Mouse (Mus musculus): ENCODE data around the gene Slc22a12. TPM values are rescaled to one million over a fixed set of nuclear protein-coding genes. Genes with fewer than 3 reads are reported as not detected.

Gene Slc22a12
- polyA plus RNA-seq, 1 experiment = not detected

- no peak for TF ChIP-seq MYOD1 (IDR thresholded peaks at IDR 0.05; ENCODE audit: control insufficient read depth, insufficient read length, low read depth)
- no peak for TF ChIP-seq FOSL1 (IDR thresholded peaks at IDR 0.05; ENCODE audit: insufficient read depth, low read length, poor library complexity, severe bottlenecking)
- TF ChIP-seq MYOG (IDR thresholded peaks at IDR 0.05; ENCODE audit: control insufficient read depth, extremely low read depth, insufficient read length) = no peak
- no peak for TF ChIP-seq CTCF (IDR thresholded peaks at IDR 0.05; ENCODE audit: control insufficient read depth, insufficient read depth, insufficient read length)
- peaks cover 68% of the 10 kb centered on the region for H3K27me3 ChIP-seq (ENCODE audit: control insufficient read depth, insufficient read depth, insufficient read length)
- H3K4me3 ChIP-seq (ENCODE audit: insufficient read depth, poor library complexity, severe bottlenecking) = no peak overlapping the region
- no peaks in the 10 kb centered on the region for H3K79me2 ChIP-seq (ENCODE audit: control insufficient read depth, insufficient read depth)
- no peak overlapping the region for H3ac ChIP-seq (ENCODE audit: control insufficient read depth, insufficient read length, low read depth)
- no peaks in the 10 kb centered on the region for H3K36me3 ChIP-seq (ENCODE audit: control insufficient read depth, insufficient read depth)
- H3K79me3 ChIP-seq (ENCODE audit: low read depth) = no peaks in the 10 kb centered on the region
Observed at GRCm38 (mm10) chr19:6500636-6501025, 42.2 kb downstream of the Slc22a12 start.

DNA sequence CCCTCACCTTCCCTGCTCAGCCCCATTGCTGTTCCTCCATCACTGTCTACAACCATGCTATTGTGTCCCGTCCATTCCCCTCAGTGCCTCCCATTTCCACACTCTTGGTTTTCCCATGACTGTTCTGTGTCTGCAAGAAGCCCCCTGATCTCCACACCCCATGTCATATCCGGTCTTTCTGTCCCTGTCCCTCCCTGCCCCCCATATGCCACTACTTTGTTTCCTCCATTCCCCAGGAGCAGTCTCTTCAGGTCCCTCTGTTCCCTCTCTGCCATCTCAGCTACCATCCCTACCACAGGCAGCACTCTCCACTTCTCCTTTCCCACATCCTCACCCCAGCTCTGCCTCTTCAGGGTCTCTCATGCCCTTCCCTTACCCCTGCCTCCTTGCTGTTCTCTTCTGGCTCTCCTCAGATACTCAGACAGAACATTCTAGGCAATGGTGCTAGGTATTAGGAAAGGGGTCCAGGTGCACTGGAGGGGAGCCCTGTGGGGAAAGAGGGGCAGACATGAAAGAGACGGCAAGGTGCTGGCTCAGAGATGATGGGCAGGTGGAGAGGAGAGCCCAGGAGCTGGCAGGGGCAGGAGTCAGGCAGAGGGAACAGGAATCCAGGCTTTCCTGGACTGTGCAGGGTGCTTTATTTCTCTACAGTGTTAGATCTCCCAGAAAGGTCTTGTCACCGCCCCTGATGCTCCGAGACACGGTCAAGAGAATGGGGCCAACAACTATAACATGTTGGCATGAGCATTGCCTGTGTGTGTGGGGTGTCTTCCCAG, 42.8 kb downstream of the Slc22a12 start:
- Histone ChIP-seq H3ac (ENCODE audit: control insufficient read depth, insufficient read length, low read depth) (no peak overlapping the region), H3K79me2 (ENCODE audit: control insufficient read depth, insufficient read depth) (no peaks in the 10 kb centered on the region), H3K27me3 (ENCODE audit: control insufficient read depth, insufficient read depth, insufficient read length) (peaks cover 72% of the 10 kb centered on the region), H3K4me3 (ENCODE audit: insufficient read depth, poor library complexity, severe bottlenecking) (no peak overlapping the region), H3K36me3 (ENCODE audit: control insufficient read depth, insufficient read depth) (no peaks in the 10 kb centered on the region), H3K79me3 (ENCODE audit: low read depth) (no peaks in the 10 kb centered on the region)
- no peak for TF ChIP-seq CTCF (IDR thresholded peaks at IDR 0.05; ENCODE audit: control insufficient read depth, insufficient read depth, insufficient read length)

DNA sequence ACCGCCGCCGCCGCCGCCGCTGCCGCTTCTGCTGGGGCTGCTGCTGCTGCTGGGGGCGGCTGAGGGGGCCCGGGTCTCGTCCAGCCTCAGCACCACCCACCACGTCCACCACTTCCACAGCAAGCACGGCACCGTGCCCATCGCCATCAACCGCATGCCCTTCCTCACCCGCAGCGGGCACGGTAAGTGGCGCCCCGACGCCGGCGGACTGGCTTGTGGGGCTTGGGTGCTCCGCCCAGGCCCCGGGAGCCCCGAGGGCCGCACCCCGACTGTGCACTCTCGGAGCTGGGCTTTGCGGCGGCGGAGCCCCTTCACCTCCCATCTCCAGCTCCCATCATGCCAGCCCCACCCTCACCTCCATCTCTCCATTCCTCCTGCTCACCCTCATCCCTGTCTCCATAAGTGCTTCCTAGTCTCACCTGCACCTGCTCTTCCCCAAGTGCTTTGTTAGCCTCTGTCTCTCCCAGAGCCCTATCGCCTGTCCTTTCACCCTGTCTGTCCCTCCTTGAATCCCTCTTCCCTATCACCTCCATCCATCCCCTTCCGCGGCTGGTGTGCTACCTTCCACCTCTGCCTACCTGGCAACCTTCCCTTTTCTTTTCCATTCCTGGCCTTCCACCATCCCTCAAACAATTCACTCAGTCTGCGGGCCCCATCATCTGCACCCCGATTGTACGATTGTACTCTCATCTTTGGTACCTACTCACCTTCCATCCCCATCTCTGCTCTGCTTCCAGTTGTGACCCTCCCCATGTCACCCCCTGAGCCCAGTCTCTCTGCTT, 44.3 kb downstream of the Slc22a12 start:
- H3K36me3 ChIP-seq (ENCODE audit: control insufficient read depth, insufficient read depth) = no peaks in the 10 kb centered on the region
- H3K79me2 ChIP-seq (ENCODE audit: control insufficient read depth, insufficient read depth) = no peaks in the 10 kb centered on the region
- H3K4me3 ChIP-seq (ENCODE audit: insufficient read depth, poor library complexity, severe bottlenecking) = no peak overlapping the region
- H3K79me3 ChIP-seq (ENCODE audit: low read depth) = no peaks in the 10 kb centered on the region
- TF ChIP-seq MAX (IDR thresholded peaks at IDR 0.05) (no peak), MYOG (IDR thresholded peaks at IDR 0.05; ENCODE audit: control insufficient read depth, extremely low read depth, insufficient read length) (no peak), MYOD1 (IDR thresholded peaks at IDR 0.05; ENCODE audit: control insufficient read depth, insufficient read length, low read depth) (no peak), CEBPB (IDR thresholded peaks at IDR 0.05; ENCODE audit: low read depth) (no peak), USF1 (IDR thresholded peaks at IDR 0.05; ENCODE audit: low read depth) (no peak), FOSL1 (IDR thresholded peaks at IDR 0.05; ENCODE audit: insufficient read depth, low read length, poor library complexity, severe bottlenecking) (no peak), CTCF (IDR thresholded peaks at IDR 0.05; ENCODE audit: control insufficient read depth, insufficient read depth, insufficient read length) (no peak)
- no peak overlapping the region for H3ac ChIP-seq (ENCODE audit: control insufficient read depth, insufficient read length, low read depth)
- peaks cover 84% of the 10 kb centered on the region for H3K27me3 ChIP-seq (ENCODE audit: control insufficient read depth, insufficient read depth, insufficient read length)

DNA sequence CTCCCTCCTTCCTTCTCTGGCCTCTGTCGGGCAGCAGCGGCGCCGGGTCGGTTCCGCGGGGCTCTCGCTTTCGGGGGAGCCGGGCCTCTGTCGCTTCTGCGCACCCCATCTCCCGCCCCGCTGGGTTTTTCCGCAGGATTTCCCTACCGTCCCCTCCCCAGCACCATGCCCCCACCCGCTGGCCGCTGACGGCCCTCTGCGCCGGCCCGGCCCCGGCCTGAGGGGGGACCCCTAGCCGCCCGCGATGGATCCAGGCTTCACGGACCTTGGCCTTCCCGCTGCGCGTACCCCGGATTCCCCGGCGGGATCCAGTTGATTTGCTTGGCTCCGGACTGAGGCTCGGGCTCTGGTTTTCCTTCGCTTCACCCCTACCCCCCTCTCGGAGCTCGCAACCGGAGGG, 45.0 kb downstream of the Slc22a12 start:
- Histone ChIP-seq H3K36me3 (ENCODE audit: control insufficient read depth, insufficient read depth) (no peaks in the 10 kb centered on the region), H3K4me3 (ENCODE audit: insufficient read depth, poor library complexity, severe bottlenecking) (no peak overlapping the region), H3K79me3 (ENCODE audit: low read depth) (no peaks in the 10 kb centered on the region), H3ac (ENCODE audit: control insufficient read depth, insufficient read length, low read depth) (no peak overlapping the region), H3K27me3 (ENCODE audit: control insufficient read depth, insufficient read depth, insufficient read length) (peaks cover 91% of the 10 kb centered on the region), H3K79me2 (ENCODE audit: control insufficient read depth, insufficient read depth) (no peaks in the 10 kb centered on the region)
- TF ChIP-seq USF1 (IDR thresholded peaks at IDR 0.05; ENCODE audit: low read depth) (no peak), MYOG (IDR thresholded peaks at IDR 0.05; ENCODE audit: control insufficient read depth, extremely low read depth, insufficient read length) (no peak), MAX (IDR thresholded peaks at IDR 0.05) (no peak), MYOD1 (IDR thresholded peaks at IDR 0.05; ENCODE audit: control insufficient read depth, insufficient read length, low read depth) (no peak), CTCF (IDR thresholded peaks at IDR 0.05; ENCODE audit: control insufficient read depth, insufficient read depth, insufficient read length) (no peak), FOSL1 (IDR thresholded peaks at IDR 0.05; ENCODE audit: insufficient read depth, low read length, poor library complexity, severe bottlenecking) (no peak), CEBPB (IDR thresholded peaks at IDR 0.05; ENCODE audit: low read depth) (no peak)

DNA sequence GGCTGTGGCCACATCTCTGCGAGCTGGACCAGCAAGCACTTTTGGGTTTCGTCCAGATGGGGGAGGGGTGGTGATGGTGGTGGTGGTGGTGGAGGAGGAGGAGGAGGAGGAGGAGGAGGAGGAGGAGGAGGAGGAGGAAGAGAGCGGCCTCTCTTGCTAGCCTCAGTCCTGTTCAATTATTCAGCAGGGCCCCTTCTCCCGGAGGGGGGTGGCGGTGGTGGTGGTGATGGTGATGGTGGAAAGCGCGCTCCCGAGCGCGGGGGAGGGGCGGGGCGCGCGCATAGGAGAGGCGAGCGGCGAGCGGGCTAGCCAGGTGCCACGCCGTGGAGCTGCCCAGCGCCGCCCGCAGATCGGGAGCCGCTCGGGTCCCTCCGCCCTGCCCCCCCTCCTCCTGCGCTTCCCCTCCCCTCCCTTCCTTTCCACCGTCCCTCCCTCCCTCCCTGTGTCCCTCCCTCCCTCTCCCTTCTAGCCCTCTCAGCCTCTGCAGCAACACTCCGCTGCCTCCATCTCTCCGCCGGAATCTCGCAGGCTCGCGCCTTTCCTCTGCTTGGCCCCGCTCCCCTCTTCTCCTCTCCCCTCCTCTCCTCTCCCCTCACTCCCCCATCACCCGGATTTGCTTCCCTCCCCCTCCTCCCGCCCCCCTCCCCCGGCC, 45.6 kb downstream of the Slc22a12 start:
- Histone ChIP-seq H3K79me2 (ENCODE audit: control insufficient read depth, insufficient read depth) (no peaks in the 10 kb centered on the region), H3ac (ENCODE audit: control insufficient read depth, insufficient read length, low read depth) (no peak overlapping the region), H3K79me3 (ENCODE audit: low read depth) (no peaks in the 10 kb centered on the region), H3K36me3 (ENCODE audit: control insufficient read depth, insufficient read depth) (no peaks in the 10 kb centered on the region), H3K27me3 (ENCODE audit: control insufficient read depth, insufficient read depth, insufficient read length) (peaks cover 93% of the 10 kb centered on the region), H3K4me3 (ENCODE audit: insufficient read depth, poor library complexity, severe bottlenecking) (no peak overlapping the region)
- TF ChIP-seq CEBPB (IDR thresholded peaks at IDR 0.05; ENCODE audit: low read depth) (no peak), MYOG (IDR thresholded peaks at IDR 0.05; ENCODE audit: control insufficient read depth, extremely low read depth, insufficient read length) (no peak), USF1 (IDR thresholded peaks at IDR 0.05; ENCODE audit: low read depth) (no peak), FOSL1 (IDR thresholded peaks at IDR 0.05; ENCODE audit: insufficient read depth, low read length, poor library complexity, severe bottlenecking) (no peak), MAX (IDR thresholded peaks at IDR 0.05) (no peak), CTCF (IDR thresholded peaks at IDR 0.05; ENCODE audit: control insufficient read depth, insufficient read depth, insufficient read length) (no peak), MYOD1 (IDR thresholded peaks at IDR 0.05; ENCODE audit: control insufficient read depth, insufficient read length, low read depth) (no peak)

All from C2C12 (cell line).